Mouse (Mus musculus) CD8-positive naive resting alpha-beta T cell, adult 2 months (primary cell): ENCODE data around the gene Tent4a.

ENCODE experiments used
- DNase-seq, 2 experiments: peaks; one replicate each; pipeline ENCODE4 v3.0.0; 2022; ENCODE audit warnings: low read depth in 2 of 2, low spot score in 2 of 2

The Tent4a gene

GRCm38 (mm10) chr13:69547488-69548180, 13.2 kb upstream of the Tent4a start:
- DNase-seq, result no peak

- peak; percentile 48 to 68 for DNase-seq
These were observed 10.6 kb upstream of the Tent4a start for GRCm38 (mm10) chr13:69545019-69545418.

GRCm38 (mm10) chr13:69543595-69543994, 9.2 kb upstream of the Tent4a start:
- no peak for DNase-seq

- DNase-seq, result no peak
These were observed 8.3 kb upstream of the Tent4a start for GRCm38 (mm10) chr13:69542571-69543352.

- DNase-seq, result no peak
These were observed 7.4 kb upstream of the Tent4a start for GRCm38 (mm10) chr13:69541776-69542175.

- no peak for DNase-seq
These were observed 6.8 kb upstream of the Tent4a start for GRCm38 (mm10) chr13:69541209-69541608.

- DNase-seq, result no peak
These were observed 3.9 kb upstream of the Tent4a start for GRCm38 (mm10) chr13:69538327-69538726.

GRCm38 (mm10) chr13:69537366-69537765, 2.9 kb upstream of the Tent4a start:
- no peak for DNase-seq

GRCm38 (mm10) chr13:69536021-69536420, 1.6 kb upstream of the Tent4a start:
- DNase-seq, result no peak

GRCm38 (mm10) chr13:69534654-69535551, 486 bp upstream of the Tent4a start:
- peak; percentile 95 to 97 for DNase-seq

GRCm38 (mm10) chr13:69533405-69534333, 748 bp downstream of the Tent4a start, which contains the start of gene Nsun2:
Gene Nsun2, plus strand, starts transcription at chr13:69533746.
- peak in 1 of 2 experiments; percentile 20 for DNase-seq

- DNase-seq, result no peak
These were observed 1.5 kb downstream of the Tent4a start for GRCm38 (mm10) chr13:69532893-69533404.

- no peak for DNase-seq
These were observed 2.1 kb downstream of the Tent4a start for GRCm38 (mm10) chr13:69532101-69532892.

- DNase-seq, result no peak
These were observed 3.0 kb downstream of the Tent4a start for GRCm38 (mm10) chr13:69531431-69531830.

GRCm38 (mm10) chr13:69530951-69531350, 3.5 kb downstream of the Tent4a start:
- DNase-seq, result no peak

- no peak for DNase-seq
These were observed 4.3 kb downstream of the Tent4a start for GRCm38 (mm10) chr13:69530156-69530555.

- no peak for DNase-seq
These were observed 5.9 kb downstream of the Tent4a start for GRCm38 (mm10) chr13:69528531-69528930.

- DNase-seq, result no peak
These were observed 8.6 kb downstream of the Tent4a start for GRCm38 (mm10) chr13:69525867-69526266.

GRCm38 (mm10) chr13:69524158-69524530, 10.3 kb downstream of the Tent4a start:
- no peak for DNase-seq
